Mouse (Mus musculus): ENCODE measurements around the gene Rab29.
"Not testable (repeated sequence)": the region's sequence is repeated elsewhere in the genome, so short reads cannot be mapped to it uniquely, and the experiment has no call there.

The Rab29 gene

DNA sequence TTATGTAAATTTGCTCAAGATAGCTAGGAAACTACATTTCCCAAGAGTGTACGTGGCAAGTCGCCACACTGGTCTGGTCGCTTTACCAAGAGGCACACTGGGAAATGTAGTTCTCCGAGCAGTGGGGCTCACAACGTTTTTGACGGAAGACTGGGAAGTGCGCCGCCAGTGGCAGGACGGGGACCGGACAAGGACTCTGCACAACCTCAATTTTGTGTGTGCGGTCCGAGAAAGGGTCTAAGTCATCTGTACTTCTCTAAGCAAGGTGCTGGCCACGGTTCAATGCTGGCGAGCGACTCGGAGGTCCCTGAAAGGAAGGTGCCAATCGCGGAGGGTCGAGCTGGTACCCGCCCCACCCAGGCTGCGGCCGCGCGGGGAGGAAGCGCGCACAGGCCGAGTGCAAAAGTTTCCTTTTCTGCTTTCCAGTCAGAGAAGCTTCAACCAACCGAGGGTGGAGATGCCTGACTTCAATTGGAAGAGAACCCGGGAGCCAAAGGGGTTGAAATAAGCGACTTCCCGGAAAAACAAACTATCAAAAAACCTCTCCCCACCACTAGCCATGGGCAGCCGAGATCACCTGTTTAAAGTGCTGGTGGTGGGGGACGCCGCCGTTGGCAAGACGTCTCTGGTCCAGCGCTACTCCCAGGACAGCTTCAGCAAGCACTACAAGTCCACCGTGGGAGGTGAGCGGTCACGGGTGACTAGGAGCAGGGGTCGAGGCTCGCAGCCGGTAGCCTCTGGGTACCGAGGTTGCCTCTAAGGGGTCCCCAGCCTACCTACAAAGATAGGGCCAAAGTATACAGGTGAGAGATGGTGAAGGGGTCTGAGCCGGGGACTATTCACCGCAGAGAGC lies at the start of gene Rab29:
Gene Rab29, plus strand, starts transcription at position 132 of the 853 bp plus-strand sequence.
- DNase-seq: peak; percentile 86

DNA sequence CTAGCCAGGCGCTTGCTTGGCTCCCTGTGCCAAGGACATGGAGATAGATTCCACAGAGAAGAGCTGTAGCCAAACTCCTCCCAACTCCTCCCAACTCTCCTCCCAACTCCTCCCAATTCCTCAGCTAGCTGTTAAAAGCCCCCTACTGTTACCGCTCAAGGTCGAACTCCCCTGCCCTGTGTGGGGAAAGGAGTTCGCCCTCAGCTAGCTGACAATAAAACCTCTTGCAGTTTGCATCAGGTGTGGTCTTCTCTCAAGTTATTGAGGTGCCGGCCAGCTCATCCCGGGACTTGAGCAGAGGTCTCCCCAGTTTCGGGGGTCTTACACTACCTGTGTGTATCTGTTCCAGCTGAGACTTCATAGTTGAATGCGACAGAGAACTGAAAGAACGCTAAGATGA lies 46.7 kb upstream of the Rab29 start:
- DNase-seq: not testable (repeated sequence)

DNA sequence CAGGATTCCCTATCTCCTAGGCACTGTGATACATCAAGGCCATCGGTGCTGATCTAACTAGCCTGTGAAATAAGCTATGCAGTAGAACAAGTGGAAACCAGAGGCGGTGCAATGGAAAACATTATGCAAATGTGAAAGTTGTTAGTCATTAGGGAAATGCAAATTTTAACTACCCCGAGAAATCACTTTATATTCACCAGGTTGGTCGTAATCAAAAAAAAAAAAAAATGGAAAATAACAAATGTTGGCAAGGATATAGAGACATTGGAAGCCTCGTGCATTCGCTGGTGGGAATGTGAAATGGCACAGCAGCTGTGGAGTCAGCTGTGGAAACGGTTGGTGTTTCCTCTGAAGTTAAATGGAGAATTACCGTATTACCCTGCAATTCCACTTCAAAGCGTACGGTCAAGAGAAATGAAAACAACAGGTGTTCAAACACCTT lies 46.1 kb upstream of the Rab29 start:
- no peak for DNase-seq

DNA sequence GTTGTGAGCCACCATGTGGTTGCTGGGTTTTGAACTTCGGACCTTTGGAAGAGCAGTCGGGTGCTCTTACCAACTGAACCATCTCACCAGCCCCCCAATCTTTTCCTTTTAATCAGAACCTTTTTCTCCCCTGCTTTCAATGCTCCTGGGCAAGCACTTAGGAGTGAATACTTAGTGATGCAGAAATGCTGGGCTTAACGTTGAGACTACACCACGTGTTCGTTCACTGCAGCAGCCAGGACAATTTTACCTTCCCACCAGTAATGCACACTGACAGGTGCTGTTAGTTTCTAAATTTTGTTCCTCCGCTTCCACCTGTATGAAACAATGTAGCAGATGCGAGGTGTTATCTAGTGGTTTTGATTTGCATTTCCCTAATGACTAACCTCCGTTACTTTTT lies 44.7 kb upstream of the Rab29 start:
- no peak for DNase-seq

DNA sequence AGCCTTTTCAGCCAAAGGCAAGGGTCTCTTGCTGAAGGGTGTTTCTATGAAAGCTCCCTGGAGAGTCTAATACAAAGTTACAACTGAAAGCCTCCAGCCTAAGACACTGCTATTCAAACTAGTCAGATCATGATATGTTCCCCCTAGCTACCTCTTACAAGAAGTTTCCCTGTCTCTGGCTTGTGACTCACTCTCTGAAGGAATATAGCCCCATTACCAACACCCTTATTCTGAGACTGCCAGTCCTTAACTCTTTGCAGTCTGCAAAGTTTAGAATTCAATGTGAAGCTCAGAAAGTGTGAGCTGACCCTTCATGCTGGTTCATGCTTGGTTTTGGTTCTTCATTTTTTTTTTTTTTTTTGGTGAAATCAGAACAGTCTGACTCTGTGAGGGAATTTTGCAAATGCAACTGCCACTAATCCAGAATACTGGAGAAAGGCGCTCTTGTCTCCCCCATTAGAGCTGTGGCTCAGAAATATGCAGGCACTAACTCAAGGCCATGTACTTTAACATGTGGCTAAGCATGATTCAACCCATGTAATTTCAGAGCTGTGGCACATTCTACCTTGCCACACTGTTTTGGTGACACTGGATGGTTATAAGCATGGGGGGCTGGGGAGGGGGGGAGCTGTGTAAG lies 44.0 kb upstream of the Rab29 start:
- no peak for DNase-seq

DNA sequence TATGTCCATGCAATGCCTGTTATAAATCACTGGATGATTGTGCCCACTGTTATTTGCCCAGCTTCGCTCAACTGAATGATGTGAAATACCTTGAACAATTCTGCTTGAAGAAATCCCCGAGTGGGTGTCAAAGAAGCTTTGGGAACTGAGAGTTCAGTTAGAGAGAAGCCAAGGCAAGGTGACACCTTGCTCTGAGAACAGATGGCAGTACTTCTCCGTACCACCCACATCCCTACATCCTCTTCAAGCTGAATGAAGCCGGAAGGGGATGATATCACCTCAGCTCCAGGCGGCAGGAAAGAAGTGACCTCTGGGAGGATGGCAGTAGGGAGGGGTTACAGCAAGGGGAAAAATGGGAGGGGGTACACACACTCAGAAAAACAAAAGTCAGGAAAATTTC lies 43.5 kb upstream of the Rab29 start:
- DNase-seq: no peak

DNA sequence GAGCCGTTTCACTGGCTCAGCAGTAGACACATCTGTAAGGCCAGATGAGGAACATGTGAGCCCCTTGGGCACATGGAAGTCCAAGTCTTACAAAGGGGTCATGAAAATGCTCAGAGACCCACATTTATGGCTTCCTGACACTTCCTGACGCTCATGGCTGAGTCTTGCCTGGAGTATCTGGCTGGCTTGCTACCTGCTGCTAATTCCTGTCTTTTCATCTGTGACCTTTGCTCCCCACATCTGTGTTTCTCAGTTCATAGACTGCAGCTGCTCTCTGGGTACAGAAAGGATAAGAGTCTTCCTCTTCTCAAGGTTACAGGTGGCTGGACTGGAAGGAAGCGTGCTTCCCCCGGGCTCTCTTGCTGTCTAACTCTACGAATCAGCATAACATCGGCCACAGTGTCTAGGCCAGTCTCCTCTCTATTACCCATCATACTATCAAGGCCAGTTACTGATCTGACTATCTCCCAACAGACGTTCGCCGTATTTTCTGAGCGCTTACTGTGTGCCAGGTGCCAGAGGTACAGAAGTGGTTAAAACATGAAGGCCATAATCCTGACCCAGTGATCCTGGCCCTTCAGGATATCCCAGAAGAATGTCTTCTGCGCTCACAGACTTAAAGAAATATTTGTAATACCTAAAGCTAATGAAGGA lies 42.4 kb upstream of the Rab29 start:
- DNase-seq: no peak

DNA sequence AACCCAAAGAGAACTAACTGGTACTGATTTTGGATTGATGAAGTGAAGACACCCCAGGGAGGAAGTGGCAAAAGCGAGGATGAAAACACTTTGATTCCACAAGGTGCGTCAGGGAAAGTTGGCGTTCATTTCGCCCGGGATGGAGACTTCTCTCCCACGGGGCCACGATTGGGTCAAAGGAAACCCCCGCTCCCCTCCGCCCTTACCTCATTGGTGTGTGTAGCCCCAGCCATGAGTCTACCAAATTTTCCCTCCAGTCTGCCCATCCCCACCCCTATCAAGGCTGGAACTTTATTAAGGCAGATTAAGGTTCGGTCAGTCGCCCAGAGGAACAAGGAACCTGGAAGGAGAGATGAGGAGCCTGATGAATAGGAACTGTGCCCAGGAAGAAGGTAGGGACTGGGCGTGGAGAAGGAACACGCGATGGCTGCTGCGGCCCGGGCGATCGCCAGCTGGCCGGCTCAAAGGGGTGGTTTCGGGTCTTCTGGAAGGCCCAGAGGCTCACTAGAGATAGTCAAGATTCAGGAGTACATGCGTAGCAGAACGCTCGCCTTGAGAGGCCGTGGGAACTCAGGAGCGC lies 39.7 kb upstream of the Rab29 start, which contains the start of gene Slc41a1:
Gene Slc41a1, plus strand, starts transcription at position 287 of the 580 bp plus-strand sequence.
- no peak for DNase-seq

DNA sequence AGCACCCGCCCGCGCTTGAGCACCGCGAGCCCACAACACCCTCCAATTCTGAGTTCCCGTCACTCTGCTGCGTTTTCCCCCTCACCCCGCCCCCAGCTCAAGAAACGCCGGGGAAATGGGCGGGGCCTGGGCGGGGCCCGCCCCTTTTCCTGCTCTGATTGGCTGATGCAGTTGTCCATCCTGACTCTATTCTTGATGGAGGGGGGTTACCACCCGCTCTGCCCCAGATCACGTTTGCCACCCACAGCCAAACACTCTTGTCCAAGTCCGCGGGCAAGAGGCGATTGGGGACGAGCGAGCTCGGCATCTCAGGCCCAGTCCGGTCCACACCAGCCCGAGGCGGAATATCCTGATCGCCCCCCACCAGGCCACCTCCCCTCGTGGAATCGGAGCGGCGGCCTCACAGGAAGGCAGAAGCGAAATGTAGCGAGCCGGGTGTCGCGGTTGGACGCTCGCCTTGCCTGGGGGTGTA lies 39.2 kb upstream of the Rab29 start:
- DNase-seq: peak; percentile 96

DNA sequence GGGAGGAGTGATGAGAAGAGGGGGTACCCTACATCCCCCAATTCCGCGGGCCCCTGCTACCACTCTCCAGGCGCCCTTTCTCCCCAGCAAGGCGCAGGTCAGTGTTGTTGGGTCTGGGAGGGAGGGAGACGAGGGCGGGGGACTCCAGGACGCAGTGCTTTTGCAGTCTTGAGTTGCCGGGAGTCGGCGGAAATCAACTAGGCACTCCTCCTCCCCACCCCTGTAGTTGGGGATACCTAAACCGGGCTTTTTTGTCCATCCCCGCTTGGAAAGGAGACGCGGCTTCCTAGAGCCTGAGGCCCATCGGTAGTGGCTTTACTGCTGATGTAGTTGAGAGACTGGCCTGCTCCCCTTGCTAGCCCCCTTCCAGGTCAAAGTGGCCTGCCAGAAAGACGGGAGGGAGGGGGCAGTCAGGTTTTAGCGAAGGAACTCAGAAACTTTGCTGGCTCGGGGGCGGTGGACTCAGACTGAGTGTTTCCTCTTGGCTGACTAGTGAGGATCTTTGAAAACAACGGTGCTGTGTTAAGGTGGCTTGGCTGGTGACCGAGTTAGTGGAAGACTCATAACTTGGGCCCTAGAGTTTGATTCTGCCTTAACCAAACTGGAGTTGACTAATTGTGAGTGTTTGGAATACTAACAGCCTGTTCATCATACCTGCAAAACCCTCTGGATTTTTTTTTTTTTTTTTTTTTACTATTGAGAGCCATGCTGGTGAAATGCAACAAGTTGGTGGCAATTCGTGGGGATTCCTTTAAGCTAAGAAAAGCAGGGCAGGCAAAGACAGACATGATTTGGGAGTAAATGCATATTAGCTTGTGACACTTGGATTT lies 38.5 kb upstream of the Rab29 start:
- DNase-seq: peak; percentile 50

DNA sequence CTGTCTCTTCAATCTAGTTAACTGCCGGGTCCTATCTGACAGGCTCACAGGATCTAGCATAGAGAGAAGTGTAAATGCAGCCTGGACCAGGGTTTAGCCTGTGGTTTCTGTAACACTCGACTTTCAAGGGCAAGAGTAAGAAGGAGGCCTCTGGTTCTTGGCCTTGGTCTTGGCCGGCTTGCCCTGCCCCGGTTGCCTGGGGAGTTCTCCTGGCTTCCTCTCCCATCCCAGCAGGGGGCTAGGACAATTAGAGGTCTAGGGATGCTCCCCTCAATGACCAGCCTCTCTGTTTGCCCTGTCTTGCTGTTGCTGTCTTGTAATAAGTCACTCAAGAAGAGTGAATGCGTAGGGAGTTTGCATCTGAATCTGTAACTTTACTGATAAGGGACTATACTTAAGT lies 37.7 kb upstream of the Rab29 start:
- DNase-seq: no peak

DNA sequence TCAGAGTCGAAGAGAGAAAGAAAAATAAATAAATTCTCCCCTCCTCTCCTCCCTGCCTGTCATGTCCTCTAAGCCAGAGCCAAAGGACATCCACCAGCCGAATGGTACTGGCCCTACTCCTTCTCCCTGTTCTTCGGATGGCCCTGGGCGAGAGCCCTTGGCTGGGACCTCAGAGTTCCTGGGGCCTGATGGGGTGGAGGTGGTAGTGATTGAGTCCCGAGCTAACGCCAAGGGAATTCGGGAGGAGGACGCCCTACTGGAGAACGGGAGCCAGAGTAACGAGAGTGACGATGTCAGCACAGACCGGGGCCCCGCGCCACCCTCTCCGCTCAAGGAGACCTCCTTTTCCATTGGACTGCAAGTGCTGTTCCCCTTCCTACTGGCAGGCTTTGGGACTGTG lies 36.5 kb upstream of the Rab29 start:
- DNase-seq: no peak

DNA sequence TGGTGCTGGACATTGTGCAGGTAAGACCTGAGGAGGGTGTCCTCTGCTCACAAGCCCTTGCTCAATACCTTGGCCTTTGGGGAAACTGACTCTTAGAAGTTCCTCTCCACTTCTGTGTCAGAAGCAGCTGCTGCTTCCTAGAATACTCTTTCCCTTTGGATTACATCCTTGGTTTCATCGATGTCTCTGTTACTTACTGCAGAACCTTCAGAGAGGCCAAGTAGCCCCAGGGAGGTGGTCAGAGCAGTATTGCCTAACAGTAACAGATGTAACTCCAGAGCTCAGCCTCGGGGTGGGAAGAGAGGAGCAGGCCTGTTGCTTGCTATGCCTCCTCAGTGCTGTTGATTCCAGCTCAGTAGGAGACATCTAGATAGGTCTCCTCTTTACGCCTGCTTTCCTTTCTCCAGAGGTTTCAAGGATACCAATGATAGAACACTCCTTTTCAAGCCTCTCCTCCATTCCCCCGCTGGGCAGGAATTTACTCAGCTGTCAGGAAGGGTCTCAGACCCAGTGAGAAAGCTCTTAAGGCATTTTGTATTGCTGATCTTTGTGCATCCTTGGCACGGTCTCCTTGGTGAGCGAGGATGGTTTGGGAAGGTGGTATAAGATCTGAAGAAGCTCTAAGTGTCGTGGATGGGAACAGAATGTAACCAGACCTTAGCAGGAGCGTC lies 35.9 kb upstream of the Rab29 start:
- DNase-seq: no peak

DNA sequence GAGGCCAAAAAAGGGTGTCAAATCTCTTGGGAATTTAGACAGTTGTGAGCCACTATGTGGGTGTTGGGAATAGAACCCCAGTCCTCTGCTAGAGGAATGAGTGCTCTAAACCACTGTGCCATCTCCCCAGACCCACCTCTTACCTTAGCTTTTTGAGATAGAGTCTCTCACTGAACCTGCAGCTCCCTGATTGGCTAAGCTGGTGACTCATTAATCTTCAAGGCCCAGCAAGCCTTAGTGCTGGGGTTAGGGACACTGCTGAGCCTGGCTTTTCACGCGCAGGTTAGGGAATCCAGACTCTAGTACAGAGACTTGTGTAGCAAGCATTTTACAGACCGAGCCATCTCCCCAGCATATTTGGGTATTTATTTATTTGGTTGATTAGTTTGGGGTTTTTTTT lies 30.0 kb upstream of the Rab29 start:
- DNase-seq: no peak

DNA sequence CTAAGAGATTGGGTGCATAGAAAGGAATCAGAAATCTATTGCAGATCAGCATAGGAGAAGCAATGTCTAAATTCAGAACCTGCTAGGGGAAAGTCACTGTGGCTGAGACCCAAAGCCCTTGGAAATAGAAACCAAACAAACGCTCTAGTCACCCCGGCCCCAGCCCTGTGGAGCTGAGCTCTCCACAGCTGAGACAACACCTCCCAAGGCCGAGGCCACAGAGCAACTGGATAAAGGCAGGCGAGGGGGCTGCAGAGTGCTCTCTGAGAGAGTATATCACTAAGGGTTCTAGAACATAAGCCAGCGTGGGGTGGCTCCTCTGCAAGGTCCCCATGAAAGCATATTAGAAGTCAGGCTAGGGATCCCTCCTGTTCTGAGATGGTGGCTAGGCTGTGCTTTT lies 28.5 kb upstream of the Rab29 start:
- no peak for DNase-seq

DNA sequence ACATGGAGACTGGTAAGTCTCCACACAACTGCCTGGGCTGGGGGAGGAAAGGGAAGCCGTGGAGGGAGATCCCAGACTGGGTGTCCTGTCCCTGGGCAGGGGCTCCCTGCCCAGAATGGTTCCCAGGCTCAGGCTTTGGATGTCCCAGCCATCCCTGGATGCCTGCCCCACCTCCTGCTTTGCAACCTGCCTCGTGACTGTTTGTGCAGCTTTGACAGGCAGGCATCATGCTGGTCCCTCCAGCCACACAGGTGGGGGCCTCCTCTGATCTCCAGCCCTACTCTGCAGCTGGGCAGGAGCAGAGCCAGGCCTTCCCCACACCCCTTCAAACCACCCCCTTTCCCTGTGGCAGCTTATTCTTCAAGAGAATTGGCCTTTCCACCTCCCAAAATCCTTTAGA lies 27.7 kb upstream of the Rab29 start:
- DNase-seq: no peak

DNA sequence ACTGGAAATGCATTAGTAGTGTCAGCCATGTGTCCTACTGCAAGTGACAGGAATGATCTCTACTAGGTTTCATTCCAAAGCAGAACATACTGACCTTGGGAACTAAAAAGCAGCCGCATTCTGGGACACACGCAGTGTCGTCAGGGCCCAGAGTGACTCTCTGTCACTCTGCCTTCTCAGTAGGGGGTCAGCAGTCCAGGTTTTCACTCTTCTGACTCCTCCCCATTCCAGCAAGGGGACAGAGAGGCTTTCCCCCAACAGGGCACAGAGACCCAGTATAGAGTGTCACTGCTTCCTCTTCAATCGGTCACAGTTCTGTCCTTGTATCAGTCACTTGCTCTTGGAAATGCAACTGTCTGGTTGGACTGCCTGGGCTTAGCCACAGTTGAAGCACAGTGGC lies 24.8 kb upstream of the Rab29 start:
- no peak for DNase-seq

DNA sequence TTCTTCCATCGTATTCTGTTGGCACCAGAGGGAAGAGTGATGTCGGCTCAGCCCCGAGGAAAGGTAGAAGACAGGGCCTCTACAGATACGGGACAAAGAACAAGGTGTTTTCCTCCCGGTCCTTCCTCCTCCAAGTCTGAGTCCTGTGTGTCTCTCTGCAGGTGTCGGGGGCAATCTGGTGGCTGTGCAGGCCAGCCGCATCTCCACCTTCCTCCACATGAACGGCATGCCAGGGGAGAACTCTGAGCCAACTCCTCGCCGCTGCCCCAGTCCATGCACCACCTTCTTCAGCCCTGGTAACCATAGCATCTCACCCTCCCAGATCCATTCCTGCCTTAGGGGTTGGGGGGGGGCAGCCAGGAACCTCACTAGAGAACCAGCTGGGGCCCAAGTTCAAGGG lies 23.3 kb upstream of the Rab29 start:
- no peak for DNase-seq

DNA sequence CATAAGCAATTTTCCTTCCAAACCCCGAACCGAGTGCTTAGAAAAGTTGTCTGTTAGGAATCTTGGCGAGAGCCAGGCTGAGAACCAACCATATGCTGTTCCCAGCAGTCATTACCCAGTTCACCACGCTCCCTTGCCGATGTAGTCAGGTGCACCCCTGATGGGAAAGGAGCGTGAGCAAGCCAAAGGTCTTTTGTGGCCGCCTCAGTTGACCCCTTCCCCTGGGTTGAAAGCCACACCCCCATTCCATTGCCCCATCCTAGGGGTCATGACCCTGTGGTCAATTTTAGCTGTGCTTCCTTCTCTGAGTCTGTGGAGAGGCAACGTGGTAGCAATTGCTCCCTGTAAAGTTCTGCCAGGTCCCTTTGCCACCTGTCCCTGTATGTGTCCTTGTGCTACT lies 22.1 kb upstream of the Rab29 start:
- peak; percentile 12 for DNase-seq

DNA sequence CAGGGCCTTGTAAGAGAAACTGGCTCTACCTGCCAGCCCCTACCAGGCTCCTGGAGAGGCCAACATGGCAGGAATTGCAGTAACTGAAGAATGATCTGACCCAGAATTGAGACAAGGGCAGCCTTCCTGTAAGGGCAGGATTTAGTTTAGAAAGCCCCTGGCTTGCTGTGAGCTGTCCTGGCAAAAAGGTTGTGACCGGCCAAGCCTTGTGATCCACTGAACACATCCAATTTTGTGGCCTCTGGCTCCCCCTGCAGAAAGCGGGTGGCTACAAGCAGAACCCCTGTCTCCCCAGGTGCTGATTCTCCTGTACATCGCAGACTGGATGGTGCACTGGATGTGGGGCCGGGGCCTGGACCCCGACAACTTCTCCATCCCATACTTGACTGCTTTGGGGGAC lies 20.8 kb upstream of the Rab29 start:
- peak; percentile 50 for DNase-seq

DNA sequence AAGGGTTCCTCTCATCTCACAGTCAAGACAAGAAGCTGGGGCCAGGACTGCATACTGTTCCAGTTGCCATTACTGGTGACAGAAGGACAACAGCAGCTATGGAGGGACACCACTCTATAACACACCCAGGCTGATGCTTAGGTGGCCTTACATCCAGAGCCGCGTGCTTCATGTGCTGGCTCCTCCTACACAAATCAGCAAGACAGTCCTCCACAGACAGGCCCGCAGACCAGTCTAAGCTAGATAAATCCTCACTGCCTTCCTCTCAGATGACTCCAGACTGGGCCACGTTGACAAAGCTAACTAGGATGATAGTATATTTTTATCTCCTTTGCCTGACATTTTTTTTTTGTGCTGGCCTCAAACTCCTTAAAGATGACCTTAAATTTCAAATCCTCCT lies 5.2 kb upstream of the Rab29 start:
- DNase-seq: no peak

DNA sequence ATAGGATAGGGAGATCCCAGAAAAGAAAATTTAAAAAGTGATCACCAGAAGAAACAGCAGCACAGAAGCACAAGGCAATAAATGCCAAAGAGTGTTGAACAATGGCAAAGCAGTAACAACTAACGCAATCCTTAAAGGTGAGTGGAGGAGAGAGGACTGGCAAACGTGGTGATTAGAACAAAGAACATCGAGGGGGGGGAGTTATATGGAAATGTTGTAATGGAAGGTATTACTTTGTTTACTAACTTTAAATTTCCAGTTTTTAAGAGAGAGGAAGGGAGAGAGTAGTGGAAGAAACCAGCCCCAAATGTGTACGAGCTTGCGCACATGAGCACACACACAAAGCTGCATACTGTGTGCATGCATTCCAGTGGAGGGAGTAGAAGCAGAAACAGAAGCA lies 1.4 kb upstream of the Rab29 start:
- DNase-seq: no peak

Data from liver (tissue).